ENCODE assay signal across 8 mouse cellular contexts in the genomic region with DNA sequence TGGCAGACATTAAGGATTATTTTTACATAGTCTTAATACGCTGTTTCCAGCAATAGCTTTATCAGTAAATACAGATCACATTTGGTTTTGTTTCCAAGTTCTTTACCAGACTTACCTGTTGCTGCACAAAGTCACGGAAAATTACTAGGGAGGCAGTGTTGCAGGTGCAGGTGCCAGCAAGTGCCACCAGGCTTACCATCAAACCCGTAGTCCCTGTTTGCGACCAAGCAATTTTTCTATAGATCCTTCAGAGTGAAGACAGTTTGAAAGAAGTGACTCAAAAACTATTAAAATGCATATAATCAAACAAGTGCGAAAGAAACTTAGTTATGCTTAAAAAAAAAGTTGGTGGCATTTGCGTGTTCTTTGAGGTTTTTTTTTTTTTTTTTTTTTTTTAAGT. TPM values are rescaled to one million over a fixed set of nuclear protein-coding genes. Genes with fewer than 3 reads are reported as not detected.
DNase-seq lines count a peak whose midpoint lies in the region; ATAC-seq and TF ChIP-seq lines count a peak whose summit lies in the region.

No protein-coding gene starts in this region.

- peak; percentile 47 for DNase-seq in kidney, adult 2 months
- DNase-seq in kidney, postnatal 10 days = no peak
- peak; percentile 53 for DNase-seq in CD4-positive, CD25-positive, alpha-beta regulatory T cell, adult 2 months (ENCODE audit: low read depth, low spot score)
- no peak for DNase-seq in liver, postnatal 0 days
- DNase-seq in right cerebral cortex, postnatal 4 days = no peak
- no peak for DNase-seq in MN1 (ENCODE audit: low spot score)
- no peak for DNase-seq in layer of hippocampus, adult 18-20 months (ENCODE audit: low spot score in 2 of 2)

- peaks cover 12% of the 10 kb centered on the region; the same call in 1 of the 2 replicates for H3K4me1 ChIP-seq in kidney, adult 2 months (ENCODE audit: control insufficient read depth, insufficient read depth, low read length)
- H3K4me1 ChIP-seq in liver, postnatal 0 days (ENCODE audit: insufficient read depth) = no peaks in the 10 kb centered on the region; the same call in none of the 2 replicates

- no peaks in the 10 kb centered on the region for H3K27me3 ChIP-seq in kidney, adult 2 months (replicated peaks; ENCODE audit: control insufficient read depth, insufficient read depth, low read length)
- H3K27me3 ChIP-seq in liver, postnatal 0 days (ENCODE audit: insufficient read depth, low read length) = no peaks in the 10 kb centered on the region

- no peaks in the 10 kb centered on the region for H3K36me3 ChIP-seq in kidney, adult 2 months (ENCODE audit: control insufficient read depth, insufficient read depth, low read length)
- H3K36me3 ChIP-seq in liver, postnatal 0 days (replicated peaks; ENCODE audit: insufficient read depth, low read length) = no peaks in the 10 kb centered on the region

- H3K4me3 ChIP-seq in kidney, adult 2 months (ENCODE audit: insufficient read depth, low read depth, low read length) = no peak overlapping the region; the same call in 1 of the 2 replicates
- H3K4me3 ChIP-seq in liver, postnatal 0 days (ENCODE audit: low read depth, low read length) = peak overlapping the region; percentile 61

- no peak for TF ChIP-seq POLR2A in kidney, adult 2 months (IDR thresholded peaks at IDR 0.05; ENCODE audit: low read depth, low read length)

- TF ChIP-seq EP300 in liver, postnatal 0 days (IDR thresholded peaks at IDR 0.05; ENCODE audit: low read depth) = no peak

- ATAC-seq in erythroid progenitor cell, adult 5-6 weeks (replicated peaks; ENCODE audit: low FRiP score, poor library complexity, severe bottlenecking) = 0 out of 2 replicates have a peak, but pooled peaks have one; percentile 23
- no peak for ATAC-seq in liver, postnatal 0 days

- H3K9ac ChIP-seq in liver, postnatal 0 days (replicated peaks) = no peak overlapping the region

- WGBS in kidney, adult 2 months = 40% methylated on average over 6 of the region's 6 CpGs
- 56% methylated on average over 6 of the region's 6 CpGs for WGBS in liver, postnatal 0 days (ENCODE audit: insufficient replicate concordance)

- peak overlapping the region; percentile 89 for H3K4me2 ChIP-seq in liver, postnatal 0 days (ENCODE audit: low read depth, low read length)

- no peaks in the 10 kb centered on the region for H3K9me3 ChIP-seq in liver, postnatal 0 days (ENCODE audit: low read length)

- peak overlapping the region; percentile 77; the same call in 1 of the 2 replicates for H3K27ac ChIP-seq in kidney, adult 2 months (ENCODE audit: insufficient read depth, low read depth, low read length)
- H3K27ac ChIP-seq in liver, postnatal 0 days (ENCODE audit: low read depth) = no peak overlapping the region

- peak; percentile 37 for TF ChIP-seq CTCF in kidney, adult 2 months (conservative IDR thresholded peaks at IDR 0.05; ENCODE audit: insufficient read depth, insufficient read length, low read depth, low read length)
- TF ChIP-seq CTCF in liver, postnatal 0 days (IDR thresholded peaks at IDR 0.05; ENCODE audit: low read depth) = no peak

RNA-seq across cellular contexts. Expression of gene Sqor, which starts 0.5 kb away (rescaled TPM):
- polyA plus RNA-seq in kidney, adult 2 months (2012; rRNA removed) = 79.1 and 84.5 TPM in 2 replicates
- 19.1 and 28.9 TPM in 2 replicates for total RNA-seq in erythroid progenitor cell, adult 5-6 weeks (2015; ENCODE audit: low replicate concordance)
- 23.1 and 24.3 TPM in 2 replicates for total RNA-seq in erythroid progenitor cell, adult 5-6 weeks (2017; ENCODE audit: low replicate concordance)
- 14.6 and 15.4 TPM in 2 replicates for polyA plus RNA-seq in liver, postnatal 0 days (2015; fragmentation: Nextera tagmentation; extraction: Ambion mirVana)
- total RNA-seq in layer of hippocampus, adult 18-20 months (2021) = 1 to 10 TPM; 4.8 to 6.2 TPM

RNA-seq across cellular contexts. Expression of gene Bloc1s6, which starts 26.2 kb away (rescaled TPM):
- polyA plus RNA-seq in kidney, adult 2 months (2012; rRNA removed) = 28.4 and 29.2 TPM in 2 replicates
- 5.8 and 6.7 TPM in 2 replicates for total RNA-seq in erythroid progenitor cell, adult 5-6 weeks (2015; ENCODE audit: low replicate concordance)
- 8.6 and 29.0 TPM in 2 replicates for total RNA-seq in erythroid progenitor cell, adult 5-6 weeks (2017; ENCODE audit: low replicate concordance)
- polyA plus RNA-seq in liver, postnatal 0 days (2015; fragmentation: Nextera tagmentation; extraction: Ambion mirVana) = 12.6 and 13.4 TPM in 2 replicates
- 10 to 100 TPM; 19.4 to 19.9 TPM for total RNA-seq in layer of hippocampus, adult 18-20 months (2021)

Comparison
In these comparisons a context has a peak if more than half of its experiments do, and no peak if none do; other contexts are left out.
1. DNase-seq: peak in kidney, adult 2 months (single experiment) and CD4-positive, CD25-positive, alpha-beta regulatory T cell, adult 2 months (single experiment); none in kidney, postnatal 10 days (single experiment), liver, postnatal 0 days (single experiment), right cerebral cortex, postnatal 4 days (single experiment), MN1 (single experiment) and layer of hippocampus, adult 18-20 months (0 of 2).